Mouse (Mus musculus): ENCODE measurements around the gene Ccr1. TPM values are rescaled to one million over a fixed set of nuclear protein-coding genes. Genes with fewer than 3 reads are reported as not detected.
"Not testable (repeated sequence)": the region's sequence is repeated elsewhere in the genome, so short reads cannot be mapped to it uniquely, and the experiment has no call there.

The Ccr1 gene
- polyA plus RNA-seq, 1 experiment from 2014 or later, result 1.9 TPM

- H3K4me2 ChIP-seq, result peak overlapping the region; percentile 95
- H3K9ac ChIP-seq (ENCODE audit: low read depth, low read length); ATAC-seq (replicated peaks; ENCODE audit: low FRiP score); H3K9me3 ChIP-seq (ENCODE audit: control insufficient read depth, low read length); H3K36me3 ChIP-seq (ENCODE audit: control insufficient read depth, insufficient read depth, low read length); H3K27me3 ChIP-seq (replicated peaks; ENCODE audit: control insufficient read depth, insufficient read depth, low read length); H3K27ac ChIP-seq (ENCODE audit: low read depth, low read length): not testable (repeated sequence)
- H3K4me1 ChIP-seq (replicated peaks; ENCODE audit: control insufficient read depth, insufficient read depth, low read length), result peaks cover 28% of the 10 kb centered on the region
- 7% methylated on average over 5 of the region's 5 CpGs for WGBS
- H3K4me3 ChIP-seq (ENCODE audit: low read depth, low read length), result peak overlapping the region; percentile 71; the same call in 1 of the 2 replicates
- DNase-seq (ENCODE audit: low spot score), result peak; percentile 42
Observed at GRCm38 (mm10) chr9:123926041-123926440, 42.5 kb downstream of the Ccr1 start.

GRCm38 (mm10) chr9:123925101-123925946 is 43.2 kb downstream of the Ccr1 start:
- Histone ChIP-seq H3K9ac (ENCODE audit: low read depth, low read length) (peak overlapping the region; percentile 80), H3K27ac (ENCODE audit: low read depth, low read length) (peak overlapping the region; percentile 97), H3K4me2 (peak overlapping the region; percentile 95), H3K4me1 (replicated peaks; ENCODE audit: control insufficient read depth, insufficient read depth, low read length) (peaks cover 21% of the 10 kb centered on the region), H3K36me3 (ENCODE audit: control insufficient read depth, insufficient read depth, low read length) (no peaks in the 10 kb centered on the region), H3K9me3 (ENCODE audit: control insufficient read depth, low read length) (no peaks in the 10 kb centered on the region), H3K27me3 (replicated peaks; ENCODE audit: control insufficient read depth, insufficient read depth, low read length) (no peaks in the 10 kb centered on the region), H3K4me3 (ENCODE audit: low read depth, low read length) (peak overlapping the region; percentile 71)
- ATAC-seq (replicated peaks; ENCODE audit: low FRiP score), result peak; percentile 70
- WGBS, result 3% methylated on average over 44 of the region's 44 CpGs
- DNase-seq (ENCODE audit: low spot score), result peak; percentile 84

- H3K27ac ChIP-seq (ENCODE audit: low read depth, low read length), result peak overlapping the region; percentile 97
- no peaks in the 10 kb centered on the region for H3K9me3 ChIP-seq (ENCODE audit: control insufficient read depth, low read length)
- H3K4me2 ChIP-seq, result peak overlapping the region; percentile 95
- ATAC-seq (replicated peaks; ENCODE audit: low FRiP score), result peak; percentile 86
- peak overlapping the region; percentile 71 for H3K4me3 ChIP-seq (ENCODE audit: low read depth, low read length)
- under 1% methylated on average over 45 of the region's 49 CpGs for WGBS
- H3K4me1 ChIP-seq (replicated peaks; ENCODE audit: control insufficient read depth, insufficient read depth, low read length), result peaks cover 16% of the 10 kb centered on the region
- no peaks in the 10 kb centered on the region for H3K27me3 ChIP-seq (replicated peaks; ENCODE audit: control insufficient read depth, insufficient read depth, low read length)
- peak overlapping the region; percentile 80 for H3K9ac ChIP-seq (ENCODE audit: low read depth, low read length)
- peak; percentile 88 for DNase-seq (ENCODE audit: low spot score)
- no peaks in the 10 kb centered on the region for H3K36me3 ChIP-seq (ENCODE audit: control insufficient read depth, insufficient read depth, low read length)
Observed at GRCm38 (mm10) chr9:123924589-123925066, 43.9 kb downstream of the Ccr1 start.

GRCm38 (mm10) chr9:123924035-123924434 is 44.5 kb downstream of the Ccr1 start:
- Histone ChIP-seq H3K4me2 (peak overlapping the region; percentile 95), H3K9ac (ENCODE audit: low read depth, low read length) (peak overlapping the region; percentile 80), H3K4me3 (ENCODE audit: low read depth, low read length) (peak overlapping the region; percentile 71), H3K27ac (ENCODE audit: low read depth, low read length) (peak overlapping the region; percentile 97), H3K4me1 (replicated peaks; ENCODE audit: control insufficient read depth, insufficient read depth, low read length) (peaks cover 15% of the 10 kb centered on the region)
- H3K27me3 ChIP-seq (replicated peaks; ENCODE audit: control insufficient read depth, insufficient read depth, low read length); H3K36me3 ChIP-seq (ENCODE audit: control insufficient read depth, insufficient read depth, low read length); H3K9me3 ChIP-seq (ENCODE audit: control insufficient read depth, low read length): not testable (repeated sequence)
- under 1% methylated on average over 11 of the region's 11 CpGs for WGBS
- ATAC-seq (replicated peaks; ENCODE audit: low FRiP score) (peak; percentile 62), DNase-seq (ENCODE audit: low spot score) (peak; percentile 80)

- peak; percentile 69 for DNase-seq (ENCODE audit: low spot score)
- no peaks in the 10 kb centered on the region for H3K27me3 ChIP-seq (replicated peaks; ENCODE audit: control insufficient read depth, insufficient read depth, low read length)
- H3K9ac ChIP-seq (ENCODE audit: low read depth, low read length), result peak overlapping the region; percentile 80
- H3K27ac ChIP-seq (ENCODE audit: low read depth, low read length), result peak overlapping the region; percentile 97
- peak overlapping the region; percentile 71 for H3K4me3 ChIP-seq (ENCODE audit: low read depth, low read length)
- no peaks in the 10 kb centered on the region for H3K36me3 ChIP-seq (ENCODE audit: control insufficient read depth, insufficient read depth, low read length)
- no peaks in the 10 kb centered on the region for H3K9me3 ChIP-seq (ENCODE audit: control insufficient read depth, low read length)
- H3K4me2 ChIP-seq, result peak overlapping the region; percentile 95
- peaks cover 12% of the 10 kb centered on the region for H3K4me1 ChIP-seq (replicated peaks; ENCODE audit: control insufficient read depth, insufficient read depth, low read length)
- under 1% methylated on average over 53 of the region's 53 CpGs for WGBS
- peak; percentile 19 for ATAC-seq (replicated peaks; ENCODE audit: low FRiP score)
Observed at GRCm38 (mm10) chr9:123923146-123923991, 45.1 kb downstream of the Ccr1 start.

Other genes starting within 250 kb of the Ccr1 start
- 0.22 TPM in 1 of 2 replicates, not detected in the other for gene Cxcr6, start 162.2 kb downstream of the Ccr1 start, polyA plus RNA-seq (2014; fragmentation: Nextera tagmentation; extraction: Ambion mirVana)
- gene Fyco1, start 116.8 kb downstream of the Ccr1 start, polyA plus RNA-seq (2014; fragmentation: Nextera tagmentation; extraction: Ambion mirVana), result 7.2 and 8.3 TPM in 2 replicates
- not detected in 2 replicates for gene Xcr1, start 106.7 kb downstream of the Ccr1 start, polyA plus RNA-seq (2014; fragmentation: Nextera tagmentation; extraction: Ambion mirVana)
- not detected in 2 replicates for gene Ccr1l1, start 9.7 kb upstream of the Ccr1 start, polyA plus RNA-seq (2014; fragmentation: Nextera tagmentation; extraction: Ambion mirVana)
- gene Ccr3, start 53.3 kb upstream of the Ccr1 start, polyA plus RNA-seq (2014; fragmentation: Nextera tagmentation; extraction: Ambion mirVana), result 0.04 and 0.05 TPM in 2 replicates
- gene Ccr2, start 133.3 kb upstream of the Ccr1 start, polyA plus RNA-seq (2014; fragmentation: Nextera tagmentation; extraction: Ambion mirVana), result 0.64 and 0.80 TPM in 2 replicates
- gene Ccr5, start 152.9 kb upstream of the Ccr1 start, polyA plus RNA-seq (2014; fragmentation: Nextera tagmentation; extraction: Ambion mirVana), result 1.1 and 2.7 TPM in 2 replicates

Measured in liver, embryonic 11.5 days (tissue).